Mouse (Mus musculus): ENCODE results near the gene Cebpb.
"Not testable (repeated sequence)": the region's sequence is repeated elsewhere in the genome, so short reads cannot be mapped to it uniquely, and the experiment has no call there.

Gene Cebpb

DNA sequence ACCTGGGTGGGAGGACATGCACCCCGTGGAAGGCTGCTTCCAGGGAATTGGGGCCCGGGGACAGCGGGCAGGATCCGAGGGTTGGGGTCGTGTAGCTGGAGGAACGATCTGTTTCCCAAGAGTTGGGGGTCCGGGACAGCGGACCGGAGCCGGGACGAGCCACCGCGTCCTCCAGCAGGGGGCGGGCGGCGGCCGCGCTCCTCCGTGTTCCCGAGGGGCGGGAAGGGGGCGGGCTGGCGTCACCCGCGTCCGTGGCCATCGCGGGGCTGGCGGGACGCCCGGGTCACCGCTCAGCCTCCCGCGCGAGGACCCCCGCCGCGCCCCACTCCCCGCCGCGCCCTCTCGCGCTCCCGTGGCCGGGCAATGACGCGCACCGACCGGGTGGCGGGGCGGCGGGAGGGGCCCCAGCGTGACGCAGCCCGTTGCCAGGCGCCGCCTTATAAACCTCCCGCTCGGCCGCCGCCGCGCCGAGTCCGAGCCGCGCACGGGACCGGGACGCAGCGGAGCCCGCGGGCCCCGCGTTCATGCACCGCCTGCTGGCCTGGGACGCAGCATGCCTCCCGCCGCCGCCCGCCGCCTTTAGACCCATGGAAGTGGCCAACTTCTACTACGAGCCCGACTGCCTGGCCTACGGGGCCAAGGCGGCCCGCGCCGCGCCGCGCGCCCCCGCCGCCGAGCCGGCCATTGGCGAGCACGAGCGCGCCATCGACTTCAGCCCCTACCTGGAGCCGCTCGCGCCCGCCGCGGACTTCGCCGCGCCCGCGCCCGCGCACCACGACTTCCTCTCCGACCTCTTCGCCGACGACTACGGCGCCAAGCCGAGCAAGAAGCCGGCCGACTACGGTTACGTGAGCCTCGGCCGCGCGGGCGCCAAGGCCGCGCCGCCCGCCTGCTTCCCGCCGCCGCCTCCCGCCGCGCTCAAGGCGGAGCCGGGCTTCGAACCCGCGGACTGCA lies at the start of gene Cebpb:
TSS of gene Cebpb (plus strand) at position 418 of the 954 bp plus-strand sequence.
- DNase-seq (ENCODE audit: low spot score): peak; percentile 58

DNA sequence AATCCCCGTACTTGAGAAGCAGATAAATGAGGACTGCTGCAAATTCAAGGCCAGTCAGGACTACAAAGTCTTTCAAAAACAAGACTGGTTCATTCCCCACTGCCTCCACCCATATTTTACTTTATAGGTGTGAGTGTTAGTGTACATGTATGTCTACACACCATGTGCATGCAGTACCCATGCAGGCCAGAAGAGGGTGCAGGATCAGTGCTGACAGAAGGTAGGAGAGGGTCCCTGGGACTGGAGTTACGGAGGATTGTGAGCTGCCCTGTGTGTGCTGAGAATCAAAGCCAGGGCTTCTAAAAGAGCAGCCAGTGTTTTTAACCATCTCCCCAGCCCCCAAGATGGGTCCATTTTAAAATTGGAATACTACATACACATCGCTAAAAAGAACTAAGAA lies 48.4 kb upstream of the Cebpb start:
- no peak for DNase-seq (ENCODE audit: low spot score)

DNA sequence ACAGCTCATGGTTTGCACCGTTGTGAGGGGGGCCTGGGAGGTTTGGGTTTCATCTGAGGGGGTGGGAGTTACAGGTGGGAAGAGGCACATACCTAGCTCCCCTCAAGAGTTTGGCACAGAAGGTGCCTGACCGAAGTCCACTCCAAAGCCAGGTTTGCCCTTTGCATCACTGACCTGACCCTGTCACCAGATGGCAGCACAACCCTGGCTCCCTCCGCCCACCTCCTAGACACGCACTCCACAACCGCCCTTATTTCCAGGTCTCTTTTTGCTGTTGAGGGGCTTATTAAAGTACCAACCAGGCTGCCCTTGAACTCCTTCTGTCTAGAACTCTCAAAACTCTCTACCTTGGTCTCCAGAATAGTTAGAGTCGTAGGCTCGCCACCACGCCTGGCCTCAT lies 47.4 kb upstream of the Cebpb start:
- DNase-seq (ENCODE audit: low spot score): no peak

DNA sequence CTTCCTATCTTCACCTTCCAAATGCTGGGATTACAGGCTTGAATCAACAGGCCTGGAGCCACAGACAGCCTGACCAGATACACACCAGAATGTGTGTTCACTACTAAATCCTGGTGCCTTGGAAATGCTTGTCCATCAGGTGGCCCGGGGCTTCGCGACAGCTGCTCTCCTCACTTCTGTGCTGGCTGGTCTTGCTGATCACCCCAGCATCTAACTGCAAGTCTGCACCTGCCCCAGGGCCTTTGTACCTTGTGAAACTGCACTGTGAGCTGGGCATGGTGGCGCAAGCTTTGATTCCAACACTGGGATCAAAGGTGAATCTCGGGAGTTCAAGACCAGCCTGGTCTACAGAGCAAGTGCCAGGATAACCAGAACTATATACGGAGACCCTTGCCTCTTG lies 46.6 kb upstream of the Cebpb start:
- DNase-seq (ENCODE audit: low spot score): no peak

DNA sequence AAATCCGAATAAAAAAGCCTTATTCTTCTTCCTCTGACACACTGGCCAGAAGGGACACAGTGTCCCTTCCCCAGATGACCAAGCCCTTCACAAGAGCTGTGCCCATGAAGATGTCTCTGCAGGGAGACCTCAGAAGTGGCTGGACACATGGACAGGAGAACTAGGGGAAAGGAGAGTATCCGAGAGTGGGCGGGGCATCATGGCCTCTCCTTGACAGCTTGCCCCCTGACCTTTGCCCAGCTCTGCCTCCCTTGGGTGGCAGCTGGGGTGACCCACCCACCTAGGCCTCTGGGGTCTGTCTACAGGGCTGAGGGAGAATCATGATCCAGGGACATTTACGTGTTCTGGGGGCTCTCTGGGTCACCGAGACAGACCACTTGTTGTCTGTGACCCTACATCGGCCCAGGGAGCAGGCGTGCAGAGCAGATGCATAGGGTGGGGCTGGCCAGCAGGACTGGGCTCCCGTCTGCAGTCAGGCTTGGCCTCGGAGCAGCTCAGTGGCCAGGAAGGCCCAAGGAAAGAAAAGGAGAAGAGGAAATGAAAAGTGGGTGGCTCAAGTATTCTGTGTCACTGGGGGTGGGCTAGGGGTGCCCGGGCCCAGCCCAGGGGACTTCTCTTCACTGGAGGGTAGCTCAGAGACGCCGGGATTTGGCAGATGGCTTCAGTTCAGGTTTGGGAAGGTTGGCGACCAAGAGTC lies 45.2 kb upstream of the Cebpb start:
- not testable (repeated sequence) for DNase-seq (ENCODE audit: low spot score)

DNA sequence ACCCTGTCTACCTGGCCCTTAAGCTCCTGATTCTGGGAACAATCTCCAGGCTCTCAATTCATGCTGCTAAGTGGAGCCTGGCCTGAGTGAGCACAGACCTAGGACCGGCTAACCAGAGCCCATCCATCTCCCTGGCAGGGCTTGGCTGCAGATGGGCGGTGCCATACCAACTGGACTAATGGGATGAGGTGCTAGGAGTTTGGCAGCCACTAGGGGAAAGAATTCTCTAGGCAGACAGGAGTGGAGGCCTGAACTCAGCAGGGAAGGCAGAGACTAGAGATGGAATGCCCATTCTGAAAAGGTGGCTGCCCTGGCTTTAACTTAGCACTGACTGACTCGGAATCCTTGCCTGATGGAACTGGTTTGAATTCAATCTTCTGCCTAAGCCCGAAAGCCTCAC lies 42.3 kb upstream of the Cebpb start:
- DNase-seq (ENCODE audit: low spot score): no peak

DNA sequence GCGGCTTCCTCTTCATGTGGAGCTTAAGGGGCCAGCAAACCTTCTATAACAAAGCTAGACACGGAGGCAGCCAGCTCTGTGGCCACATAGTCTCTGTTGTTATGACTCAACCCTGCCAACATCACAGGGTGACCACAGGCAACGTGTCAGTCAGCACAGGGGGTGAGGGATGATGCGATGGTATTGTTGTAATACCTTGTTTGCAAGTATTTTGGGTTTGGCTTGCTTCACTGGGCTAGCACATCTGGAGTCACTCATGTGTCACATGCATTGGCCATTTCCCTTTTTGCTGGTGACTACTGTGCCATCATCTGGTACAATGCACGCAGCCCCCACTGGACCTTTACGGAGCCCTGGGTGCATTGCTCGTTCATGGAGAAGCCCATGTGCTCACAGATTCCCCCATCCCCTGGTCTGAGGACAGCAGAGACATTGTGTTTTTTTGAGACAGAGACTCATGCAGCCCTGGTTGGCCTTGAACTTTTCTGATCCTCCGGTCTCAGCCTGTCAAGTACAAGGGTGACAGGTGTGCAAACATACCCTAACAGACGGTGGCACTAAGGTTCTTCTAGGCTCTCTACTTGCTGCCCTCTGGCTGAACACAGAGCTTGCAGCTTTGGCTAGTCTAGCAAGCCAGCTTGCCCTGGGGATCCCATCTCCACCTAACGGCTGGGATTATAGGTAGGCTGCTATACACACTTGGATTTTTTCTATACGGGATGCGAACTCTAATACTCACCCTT lies 39.3 kb upstream of the Cebpb start:
- DNase-seq (ENCODE audit: low spot score): no peak

DNA sequence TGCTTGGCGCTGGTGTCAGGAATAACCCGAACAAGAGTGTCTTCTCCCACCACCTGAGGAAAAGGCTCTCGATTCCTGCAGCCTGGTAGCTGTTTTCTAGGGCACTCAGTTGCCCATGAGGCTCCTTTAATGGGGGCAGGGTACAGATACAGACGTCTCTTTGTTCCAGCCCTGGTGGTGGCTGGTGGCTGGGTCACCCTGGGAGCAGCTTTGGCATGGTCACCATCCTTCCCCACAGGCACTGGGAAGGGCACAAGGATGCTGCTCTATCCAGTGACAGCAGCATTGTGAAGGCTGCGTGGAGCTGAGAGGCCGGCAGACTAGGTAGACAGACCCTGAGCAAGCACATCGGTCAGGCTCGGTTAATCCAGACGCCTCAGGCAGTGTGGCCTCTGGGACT lies 37.1 kb upstream of the Cebpb start:
- DNase-seq (ENCODE audit: low spot score): no peak

DNA sequence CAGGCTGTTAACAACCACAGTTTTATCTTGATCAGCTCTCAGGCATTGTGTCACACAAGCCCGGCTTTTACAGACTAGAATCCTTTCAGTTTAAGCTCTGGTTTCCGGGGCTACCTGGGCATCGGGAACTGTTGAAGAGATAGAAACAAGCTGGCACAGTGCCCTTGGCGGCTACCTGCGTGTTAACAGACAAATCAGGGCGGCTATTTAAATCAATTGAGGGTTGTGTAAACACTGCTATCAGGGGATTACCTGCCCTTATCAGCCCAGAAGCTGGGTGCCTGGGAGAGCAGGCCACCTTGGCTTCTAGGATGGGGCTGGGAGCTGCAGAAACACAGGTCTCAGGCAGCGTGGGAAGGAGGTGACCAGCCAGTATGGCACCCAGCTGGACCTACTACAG lies 36.0 kb upstream of the Cebpb start:
- no peak for DNase-seq (ENCODE audit: low spot score)

DNA sequence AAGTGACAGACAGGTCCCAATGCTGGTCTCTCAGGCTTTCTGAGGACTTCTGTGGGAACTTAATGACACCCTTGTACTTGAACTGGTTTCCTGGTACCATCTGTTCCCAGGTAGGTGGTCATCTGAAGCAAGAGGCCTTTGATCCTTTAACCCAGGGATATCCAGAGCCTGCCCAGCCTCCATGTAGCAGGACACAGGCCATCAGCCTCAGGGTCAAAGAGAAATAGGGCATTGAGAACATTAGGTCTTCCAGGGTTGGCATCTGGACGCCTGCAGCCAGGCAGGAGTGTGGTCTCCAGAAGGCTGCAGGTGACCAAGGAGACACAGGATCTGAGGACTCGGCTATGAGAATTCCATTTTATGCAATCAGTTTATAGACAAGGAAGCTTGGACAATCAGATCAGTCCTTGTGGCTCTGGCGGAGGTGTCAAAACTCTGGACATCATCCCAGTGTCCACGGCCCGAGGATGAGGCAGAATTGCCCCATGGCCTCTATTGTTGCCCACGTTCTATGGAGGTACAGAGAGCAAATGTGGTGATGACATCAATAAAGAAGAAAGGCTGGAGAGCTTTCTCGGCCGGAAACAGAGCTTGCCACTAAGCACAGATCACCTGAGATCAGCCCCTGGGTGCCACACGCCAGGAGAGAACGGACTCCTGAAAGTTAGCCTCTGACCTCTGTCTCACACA lies 33.7 kb upstream of the Cebpb start:
- DNase-seq (ENCODE audit: low spot score): no peak

DNA sequence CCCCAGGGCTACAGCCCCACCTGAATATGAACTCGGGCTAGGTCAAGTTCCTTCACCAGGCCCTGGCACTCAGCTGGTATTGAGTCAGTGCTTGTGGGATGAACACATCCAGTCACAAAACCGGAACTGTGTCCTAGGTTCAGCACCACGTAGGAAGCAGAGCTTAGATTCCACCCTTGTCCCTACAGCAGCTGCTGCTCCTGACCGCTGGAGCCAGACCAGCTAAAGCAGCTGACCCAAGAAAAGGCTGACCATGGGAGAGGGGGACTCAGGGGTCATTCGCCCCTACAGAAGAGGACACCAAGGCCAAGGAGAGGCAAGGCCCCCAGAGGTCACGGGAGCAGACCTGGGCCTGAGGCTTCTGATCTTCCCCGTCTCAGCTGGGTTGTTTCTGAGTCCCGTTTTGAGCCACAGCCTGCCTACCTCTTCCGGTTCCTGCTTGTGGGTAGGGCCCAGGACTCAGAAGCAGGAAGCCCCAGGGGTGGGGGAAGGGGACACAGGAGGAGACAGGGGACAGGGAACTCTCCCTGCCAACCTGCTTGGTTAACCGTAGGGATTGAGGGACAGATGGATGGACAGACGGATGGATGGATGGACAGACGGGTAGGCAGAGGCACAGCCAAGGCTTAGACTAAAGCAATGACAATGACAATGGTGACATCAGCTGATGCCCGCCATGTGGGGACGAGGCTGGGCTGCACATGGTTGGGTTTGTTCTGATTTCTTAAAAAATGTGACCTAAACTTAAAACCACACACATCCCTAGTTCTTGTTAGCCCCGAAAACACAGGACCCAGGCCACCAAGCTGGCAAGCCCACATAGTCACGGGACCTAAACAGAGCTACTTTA lies 31.9 kb upstream of the Cebpb start:
- DNase-seq (ENCODE audit: low spot score): no peak

DNA sequence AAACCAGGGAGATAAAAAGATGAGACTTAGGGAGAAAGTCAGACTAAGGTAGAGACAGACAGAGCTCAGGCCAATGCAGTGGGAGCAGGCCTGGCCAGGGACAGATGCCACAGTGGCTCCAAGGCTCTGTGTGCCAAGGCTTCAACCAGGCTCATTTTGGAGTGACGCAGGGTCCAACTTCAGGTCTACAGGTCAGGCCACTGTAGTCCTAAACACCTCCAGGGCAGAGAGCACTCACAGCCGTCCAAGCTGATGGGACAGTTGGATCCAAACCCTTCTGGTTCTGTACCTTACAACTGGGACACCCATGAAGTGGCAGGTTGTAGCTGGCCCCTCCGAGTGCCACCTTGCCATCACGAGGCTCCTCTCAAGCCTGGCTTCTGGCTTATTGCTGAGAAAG lies 30.7 kb upstream of the Cebpb start:
- no peak for DNase-seq (ENCODE audit: low spot score)

DNA sequence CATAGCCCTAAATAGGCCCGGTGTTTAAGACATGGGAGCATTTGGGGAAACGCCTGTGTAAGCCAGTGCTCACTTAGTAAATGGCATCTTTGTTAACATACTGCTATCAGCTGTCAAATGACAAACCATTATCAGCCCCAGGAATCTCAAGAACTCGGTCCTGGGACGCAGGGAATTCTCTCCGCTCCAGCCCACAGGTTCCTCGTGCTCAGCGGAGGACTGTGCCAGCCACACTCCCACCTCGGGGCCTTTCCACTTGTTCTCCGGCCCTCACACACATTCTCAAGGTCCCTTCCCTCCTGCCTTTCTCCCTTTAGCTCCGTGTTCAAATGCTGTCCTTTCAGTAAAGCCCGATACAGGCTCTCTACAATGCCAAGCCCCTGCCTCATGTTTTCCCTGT lies 30.0 kb upstream of the Cebpb start:
- DNase-seq (ENCODE audit: low spot score): no peak

DNA sequence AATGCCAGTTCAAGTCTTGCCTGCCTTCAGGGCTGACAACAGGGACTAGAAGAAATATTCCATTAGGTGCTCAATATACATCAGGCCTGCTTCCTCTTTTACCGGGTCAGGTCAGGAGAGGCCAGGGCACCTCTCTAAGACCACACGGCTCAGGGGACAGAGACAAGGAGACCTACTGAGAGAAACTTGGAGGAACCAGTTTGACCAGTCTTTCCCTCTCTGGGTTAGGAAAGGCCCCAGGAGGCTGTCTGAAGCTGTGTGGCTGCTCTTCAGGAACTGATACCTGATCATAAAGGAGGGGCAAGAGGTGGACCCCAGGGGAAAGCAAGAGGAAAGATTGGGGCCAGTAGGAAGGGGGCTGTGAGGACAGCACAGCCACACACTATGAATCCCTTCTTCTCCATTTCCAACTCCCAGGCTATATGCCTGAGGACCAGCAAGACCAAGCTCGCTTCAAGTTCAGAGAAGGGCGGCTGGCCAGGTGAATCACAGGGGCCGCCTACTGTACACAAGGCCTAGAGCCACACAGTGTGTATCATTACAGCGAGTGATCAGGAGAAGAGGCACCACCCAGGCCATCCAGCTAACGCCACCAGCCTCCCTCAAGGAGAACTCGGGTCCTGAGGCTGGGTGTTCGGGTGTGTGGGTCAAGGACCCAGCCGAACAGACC lies 29.4 kb upstream of the Cebpb start:
- no peak for DNase-seq (ENCODE audit: low spot score)

DNA sequence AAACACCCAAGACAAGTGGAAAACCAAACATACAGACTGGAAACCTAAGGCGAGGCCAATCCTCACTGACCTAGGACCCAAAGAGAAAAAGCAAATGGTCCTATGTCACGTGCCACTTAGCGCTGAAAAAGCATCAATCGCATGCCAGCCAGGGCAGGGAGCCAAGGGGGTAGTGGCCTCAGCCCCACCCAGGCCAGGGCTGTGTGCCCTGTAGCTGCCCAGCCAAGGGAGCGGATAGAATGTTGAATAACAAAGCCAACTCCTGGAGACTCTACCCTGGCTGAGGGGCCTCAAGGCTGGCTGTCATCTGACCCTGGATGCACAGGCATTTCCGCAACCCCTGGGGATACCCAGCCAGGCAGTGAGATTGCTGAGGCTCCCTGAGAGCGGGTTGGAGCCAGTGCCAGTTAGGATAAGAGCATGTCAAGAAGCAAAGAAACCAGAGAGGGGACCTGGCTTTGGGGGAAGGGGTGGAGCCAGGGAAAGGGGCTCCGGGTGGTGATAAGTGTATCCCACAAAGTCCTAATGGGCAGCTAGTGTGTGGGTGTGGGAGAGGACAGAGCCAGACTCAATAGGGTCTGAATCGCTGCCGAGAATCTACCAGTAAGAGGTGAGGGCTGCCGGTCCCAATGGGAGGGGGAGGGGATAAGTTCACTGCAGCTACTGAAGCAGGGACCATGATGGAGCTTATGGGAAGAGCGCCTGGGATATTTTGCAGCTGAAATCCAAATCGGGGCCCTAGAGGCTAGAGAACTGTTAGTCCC lies 28.7 kb upstream of the Cebpb start:
- DNase-seq (ENCODE audit: low spot score): no peak

DNA sequence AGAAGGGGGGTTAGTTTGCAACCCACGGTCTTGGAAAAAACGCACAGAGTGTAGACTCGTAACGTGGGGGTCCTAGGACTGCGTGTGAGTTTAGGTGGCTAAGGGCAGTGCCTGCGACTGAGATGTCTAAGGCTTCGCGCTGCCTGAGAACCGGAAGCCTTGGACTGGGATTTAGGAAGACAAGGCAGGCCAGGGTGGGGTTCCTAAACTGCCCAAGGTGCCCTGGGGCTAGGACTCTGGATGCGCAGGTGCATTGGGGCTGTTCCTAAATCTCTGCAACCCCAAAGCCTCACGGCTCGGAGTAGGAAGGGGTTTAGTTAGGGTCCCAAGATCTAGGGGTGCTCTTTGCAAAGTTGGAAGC lies 28.1 kb upstream of the Cebpb start:
- no peak for DNase-seq (ENCODE audit: low spot score)

DNA sequence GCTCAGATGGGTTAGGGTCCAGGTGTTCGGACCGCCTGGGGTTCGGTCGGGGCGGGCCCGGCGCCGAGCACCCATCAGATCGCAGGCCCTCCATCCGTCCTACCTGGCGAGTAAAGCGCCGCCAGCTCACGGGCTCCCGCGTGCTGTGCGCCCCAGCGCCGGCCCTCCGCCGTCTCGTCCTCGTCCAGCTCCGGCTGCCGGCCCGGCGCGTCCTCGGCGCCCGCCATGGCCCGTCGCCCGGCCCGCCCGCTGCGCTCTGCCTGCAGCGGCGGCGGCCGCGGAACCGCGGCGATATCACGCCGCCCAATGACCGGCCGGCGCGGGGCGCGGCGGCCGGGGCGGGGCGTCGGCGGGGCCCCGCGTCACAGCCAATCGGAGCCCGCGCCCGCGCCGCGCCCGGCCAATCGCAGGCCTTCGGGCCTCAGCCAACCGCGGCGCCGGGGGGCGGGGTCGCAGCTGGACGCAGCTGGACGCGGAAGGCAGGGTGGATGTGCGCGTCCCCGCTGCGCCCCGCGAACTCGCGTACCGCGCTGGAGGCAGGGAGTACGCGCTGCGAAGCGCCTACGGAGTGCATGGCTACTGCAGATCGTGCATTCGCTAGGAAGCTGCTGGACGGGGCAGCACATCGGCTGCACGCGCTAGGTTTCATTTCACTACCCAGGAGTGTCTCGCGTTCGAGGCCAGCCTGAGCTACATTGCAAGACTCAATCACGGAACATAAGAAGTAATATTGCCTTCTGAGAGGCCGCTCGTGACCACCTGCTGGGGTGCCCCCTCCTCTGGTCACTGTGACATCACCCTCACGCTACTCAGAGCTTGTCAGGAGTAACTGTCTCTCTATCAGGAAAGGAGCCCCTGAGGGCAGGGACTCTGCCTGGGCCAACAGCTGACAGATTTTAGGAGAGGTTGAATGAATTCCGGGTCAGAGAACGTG lies 27.2 kb upstream of the Cebpb start, which contains the start of gene Gm20431:
TSS of gene Gm20431 (minus strand) at position 227 of the 934 bp plus-strand sequence.
- peak; percentile 90 for DNase-seq (ENCODE audit: low spot score)

DNA sequence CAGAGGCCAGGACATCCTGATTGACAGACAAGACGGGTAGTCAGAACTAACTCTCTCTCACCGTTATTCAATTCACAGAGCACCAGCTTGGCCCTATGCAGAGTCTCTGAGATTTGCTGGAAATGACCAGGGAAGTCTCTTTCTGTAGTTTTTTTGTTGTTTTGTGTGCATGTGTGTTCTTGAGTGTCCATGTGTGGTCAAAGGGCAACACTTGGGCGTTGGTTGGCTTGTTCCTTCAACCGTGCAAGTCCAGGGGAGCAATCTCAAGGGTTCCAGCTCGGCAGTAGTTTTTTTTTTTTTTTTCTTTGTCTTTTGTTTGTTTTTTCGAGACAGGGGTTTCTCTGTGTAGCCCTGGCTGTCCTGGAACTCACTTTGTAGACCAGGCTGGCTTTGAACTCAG lies 26.0 kb upstream of the Cebpb start:
- DNase-seq (ENCODE audit: low spot score): no peak

All from left cerebral cortex, adult 11 months (tissue).